Mouse (Mus musculus) cerebellum, adult 2 months (tissue): Measurements from ENCODE around the gene Hacl1.

Experiments
- CTCF ChIP-seq: fragments of 200-500 bp; IDR thresholded peaks from 2 replicates; pipeline ENCODE4 v1.5.1; 2011; ENCODE audit warnings: low read depth, mild to moderate bottlenecking, control low read depth, low read length, moderate library complexity, borderline replicate concordance; ENCODE audit not compliant: insufficient read depth
- POLR2A ChIP-seq: fragments of 200-500 bp; IDR thresholded peaks from 2 replicates; pipeline ENCODE4 v1.6.1; 2011; ENCODE audit warnings: low read length, control low read depth, borderline replicate concordance; ENCODE audit not compliant: insufficient read depth

DNA sequence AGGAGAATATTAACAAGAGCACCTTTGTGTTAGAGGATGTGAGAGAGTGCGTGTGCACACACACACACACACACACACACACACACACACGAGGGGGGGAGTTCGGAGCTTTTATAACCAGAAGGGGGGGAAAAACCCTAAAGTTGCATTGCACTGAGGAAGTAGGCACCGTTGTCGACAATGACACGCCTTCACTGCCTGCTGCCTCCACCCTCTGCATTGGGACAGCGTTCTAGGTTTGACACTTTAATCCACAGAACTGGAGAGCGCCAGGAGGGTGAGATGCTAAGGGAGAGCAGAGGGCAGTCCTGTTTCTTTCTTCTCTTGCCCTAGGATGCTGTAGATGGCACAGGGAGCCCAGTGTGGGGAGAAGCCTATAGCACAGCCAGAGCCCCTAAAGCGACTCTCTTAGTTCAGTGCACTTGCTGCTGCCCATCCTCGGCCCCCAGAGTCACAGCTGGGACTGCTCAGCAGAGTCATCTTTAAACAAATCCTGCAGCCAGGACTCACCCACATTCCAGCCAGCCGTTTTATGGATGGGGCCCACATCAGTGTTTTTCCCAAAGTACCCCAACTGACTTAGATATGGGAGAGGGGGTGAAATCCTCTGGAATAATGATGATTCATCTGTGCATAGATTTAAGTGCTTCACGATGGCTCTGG lies 23.9 kb upstream of the Hacl1 start:
- TF ChIP-seq POLR2A = no peak
- no peak for TF ChIP-seq CTCF
